Mouse (Mus musculus) liver, adult 2 months (tissue): ENCODE results near the gene Olfr1416. TPM values are rescaled to one million over a fixed set of nuclear protein-coding genes. Genes with fewer than 3 reads are reported as not detected.
A peak's percentile ranks its signal among the peaks of the same experiment; 100 is the strongest.
"Not testable (repeated sequence)": the region's sequence is repeated elsewhere in the genome, so short reads cannot be mapped to it uniquely, and the experiment has no call there.

Source experiments
- DNase-seq: peaks from one replicate; pipeline ENCODE4 v3.0.0-alpha.2; 2011; ENCODE audit warnings: low read depth, low spot score; ENCODE audit errors: extremely low read depth
- H3K27ac ChIP-seq: fragments of 200-500 bp; replicated peaks from 2 replicates; pipeline ENCODE4 v1.5.1; 2012; ENCODE audit warnings: low read depth, mild to moderate bottlenecking, control low read depth, inconsistent platforms, low read length; ENCODE audit not compliant: insufficient read depth
- H3K27me3 ChIP-seq: fragments of 200-500 bp; 2 replicates; pipeline ENCODE4 v1.6.1; 2012; ENCODE audit warnings: mild to moderate bottlenecking, moderate library complexity, low read length, inconsistent platforms; ENCODE audit not compliant: control insufficient read depth, insufficient read depth
- H3K36me3 ChIP-seq: fragments of 200-500 bp; 2 replicates; pipeline ENCODE4 v1.6.1; 2012; ENCODE audit warnings: low read length, inconsistent platforms; ENCODE audit not compliant: control insufficient read depth, insufficient read depth
- H3K4me1 ChIP-seq: fragments of 200-500 bp; 2 replicates; pipeline ENCODE4 v1.6.1; 2011; ENCODE audit warnings: low read length; ENCODE audit not compliant: control insufficient read depth, insufficient read depth
- H3K4me3 ChIP-seq: fragments of 200-500 bp; 2 replicates; pipeline ENCODE4 v1.5.1; 2011; ENCODE audit warnings: low read depth, mild to moderate bottlenecking, control low read depth, low read length, moderate library complexity; ENCODE audit not compliant: insufficient read depth
- H3K79me2 ChIP-seq: fragments of 200-500 bp; 2 replicates; pipeline ENCODE4 v1.6.1; 2012; ENCODE audit warnings: inconsistent platforms, mild to moderate bottlenecking, low read length, moderate library complexity; ENCODE audit not compliant: control insufficient read depth, insufficient read depth
- H3K9ac ChIP-seq: fragments of 200-500 bp; 2 replicates; pipeline ENCODE4 v1.6.1; 2012; ENCODE audit warnings: low read depth, mild to moderate bottlenecking, control low read depth, inconsistent platforms, low read length
- CTCF ChIP-seq: fragments of 200-500 bp; IDR thresholded peaks from 2 replicates; pipeline ENCODE4 v1.5.1; 2011; ENCODE audit warnings: low read depth, low read length, control low read depth
- POLR2A ChIP-seq: fragments of 200-500 bp; IDR thresholded peaks from 2 replicates; pipeline ENCODE4 v1.6.1; 2011; ENCODE audit warnings: low read length, control low read depth; ENCODE audit not compliant: insufficient read depth; ENCODE audit errors: extremely low read depth
- WGBS: fragments of 180-500 bp; shearing (Covaris S2); methylation state at CpG from one replicate; pipeline ENCODE4 v1.1.7; 2018; 5-methylcytosine and 5-hydroxymethylcytosine counted together
- polyA plus RNA-seq: library from polyadenylated mRNA; depleted of rRNA; stranded (reverse); fragments of >200 nt; gene quantifications from 2 replicates; pipeline ENCODE4 v1.2.3, GENCODE M21; 2012; rRNA removed
- total RNA-seq: library from RNA; depleted of rRNA; stranded (reverse); fragments of >200 nt; gene quantifications from 2 replicates; pipeline ENCODE4 v1.2.3, GENCODE M21; 2014; rRNA removed

The Olfr1416 gene
- total RNA-seq: not detected in 2 replicates
- polyA plus RNA-seq: not detected in 2 replicates

DNA sequence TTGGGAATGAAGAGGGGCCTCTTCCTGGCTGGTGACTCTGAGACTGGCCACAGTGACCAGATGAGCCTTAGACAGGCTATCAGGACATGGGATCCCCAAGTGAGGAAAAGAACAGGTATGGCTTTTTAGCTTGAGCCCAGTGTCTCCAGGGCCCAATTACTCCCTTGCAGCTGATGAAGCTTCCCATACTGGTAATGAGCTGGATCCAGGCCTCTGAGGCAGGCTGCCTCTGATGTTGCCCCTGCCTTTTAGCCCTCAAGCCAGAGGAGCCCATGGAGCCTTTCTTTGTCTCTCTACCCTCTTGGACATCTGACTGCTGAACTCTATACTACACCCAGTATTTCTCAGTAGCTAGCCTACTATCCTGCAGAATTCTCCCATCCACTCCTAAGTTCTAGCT is at the start of gene Olfr1416:
Olfr1416 (minus strand) TSS at position 101 of the 400 bp plus-strand sequence.
- no peak for TF ChIP-seq CTCF
- no peak for TF ChIP-seq POLR2A
- no peak within 1 kb of the TSS for H3K27ac ChIP-seq
- no peak within 1 kb of the TSS for H3K4me3 ChIP-seq
- no peak within 1 kb of the TSS for H3K9ac ChIP-seq
- no peaks in the 10 kb centered on the region for H3K36me3 ChIP-seq
- H3K27me3 ChIP-seq: no peaks in the 10 kb centered on the region
- H3K4me1 ChIP-seq: no peaks in the 10 kb centered on the region
- H3K79me2 ChIP-seq: no peaks in the 10 kb centered on the region
- DNase-seq: no peak

DNA sequence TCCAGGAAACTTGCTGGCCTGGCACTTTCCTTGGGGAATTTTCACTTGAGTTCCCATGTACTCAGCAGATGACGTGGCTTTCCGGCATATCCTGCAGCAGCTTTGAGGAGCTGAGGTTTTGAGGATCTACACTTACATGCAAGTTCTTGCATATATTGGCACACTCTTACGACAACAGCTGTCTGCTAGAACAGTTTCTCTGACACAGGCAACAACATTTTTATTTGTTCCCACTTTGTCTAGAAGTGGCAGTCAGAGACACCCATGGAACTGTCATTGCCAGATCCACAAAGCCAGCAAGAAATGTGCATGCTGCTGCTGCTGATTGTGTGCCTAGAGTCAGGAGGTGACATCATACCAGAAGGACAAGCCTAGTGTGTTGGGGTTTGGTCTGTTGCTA is 38.9 kb upstream of the Olfr1416 start:
- H3K79me2 ChIP-seq: no peaks in the 10 kb centered on the region
- H3K4me3 ChIP-seq: no peak overlapping the region
- TF ChIP-seq POLR2A: no peak
- no peak for TF ChIP-seq CTCF
- no peaks in the 10 kb centered on the region for H3K36me3 ChIP-seq
- 89% methylated on average over 3 of the region's 3 CpGs for whole genome bisulfite sequencing
- peaks cover 4% of the 10 kb centered on the region; the same call in 1 of the 2 replicates for H3K27me3 ChIP-seq
- H3K9ac ChIP-seq: no peak overlapping the region
- no peak for DNase-seq
- no peaks in the 10 kb centered on the region for H3K4me1 ChIP-seq
- no peak overlapping the region for H3K27ac ChIP-seq

GRCm38 (mm10) chr1:92521376-92521775 is 36.5 kb upstream of the Olfr1416 start:
- H3K27ac ChIP-seq: no peak overlapping the region
- H3K36me3 ChIP-seq: no peaks in the 10 kb centered on the region
- H3K4me1 ChIP-seq: no peaks in the 10 kb centered on the region
- WGBS: 18% methylated on average over 10 of the region's 10 CpGs
- DNase-seq: peak; percentile 17
- TF ChIP-seq CTCF: peak; percentile 55
- no peak for TF ChIP-seq POLR2A
- no peaks in the 10 kb centered on the region for H3K79me2 ChIP-seq
- H3K4me3 ChIP-seq: no peak overlapping the region
- no peak overlapping the region for H3K9ac ChIP-seq
- H3K27me3 ChIP-seq: peaks cover 4% of the 10 kb centered on the region; the same call in 1 of the 2 replicates

GRCm38 (mm10) chr1:92519046-92519445 is 34.1 kb upstream of the Olfr1416 start:
- no peaks in the 10 kb centered on the region for H3K79me2 ChIP-seq
- DNase-seq: no peak
- H3K4me3 ChIP-seq: no peak overlapping the region
- no peak overlapping the region for H3K9ac ChIP-seq
- H3K4me1 ChIP-seq: no peaks in the 10 kb centered on the region
- TF ChIP-seq CTCF (no peak), POLR2A (no peak)
- H3K27me3 ChIP-seq: no peaks in the 10 kb centered on the region
- H3K36me3 ChIP-seq: no peaks in the 10 kb centered on the region
- H3K27ac ChIP-seq: no peak overlapping the region
- WGBS: 70% methylated on average over 6 of the region's 6 CpGs

GRCm38 (mm10) chr1:92518561-92518960 is 33.6 kb upstream of the Olfr1416 start, which contains the start of gene Olfr1414:
TSS of gene Olfr1414 (minus strand) at chr1:92518661.
- H3K79me2 ChIP-seq: no peaks in the 10 kb centered on the region
- DNase-seq: no peak
- no peaks in the 10 kb centered on the region for H3K36me3 ChIP-seq
- H3K4me1 ChIP-seq: no peaks in the 10 kb centered on the region
- 81% methylated on average over 3 of the region's 3 CpGs for WGBS
- no peaks in the 10 kb centered on the region for H3K27me3 ChIP-seq
- H3K4me3 ChIP-seq: no peak within 1 kb of the TSS
- H3K27ac ChIP-seq: no peak within 1 kb of the TSS
- no peak within 1 kb of the TSS for H3K9ac ChIP-seq
- TF ChIP-seq CTCF (no peak), POLR2A (no peak)

DNA sequence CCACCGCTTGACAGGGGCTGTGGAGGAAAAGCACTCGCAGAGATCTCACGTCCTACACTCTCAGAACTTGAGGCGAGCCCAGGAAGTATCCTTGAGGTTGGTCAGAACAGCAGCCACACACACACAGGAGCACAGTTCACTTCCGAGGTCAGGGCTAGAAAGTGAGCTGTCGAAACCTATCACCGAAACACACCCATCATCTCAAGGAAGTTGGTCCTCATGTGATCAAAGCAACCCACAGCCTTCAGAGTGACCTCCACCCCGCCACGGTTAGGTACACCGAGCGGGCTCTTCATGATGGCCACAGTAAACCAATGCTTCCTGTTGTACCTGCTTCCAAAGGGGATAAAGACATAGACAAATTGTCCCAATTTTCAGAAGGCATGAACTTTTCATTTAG is 30.5 kb upstream of the Olfr1416 start:
- TF ChIP-seq CTCF (no peak), POLR2A (no peak)
- H3K36me3 ChIP-seq: no peaks in the 10 kb centered on the region
- H3K27ac ChIP-seq: no peak overlapping the region
- H3K79me2 ChIP-seq: no peaks in the 10 kb centered on the region
- WGBS: 73% methylated on average over 11 of the region's 11 CpGs
- H3K4me3 ChIP-seq: no peak overlapping the region
- H3K4me1 ChIP-seq: no peaks in the 10 kb centered on the region
- no peak overlapping the region for H3K9ac ChIP-seq
- H3K27me3 ChIP-seq: no peaks in the 10 kb centered on the region; the same call in 1 of the 2 replicates
- no peak for DNase-seq

DNA sequence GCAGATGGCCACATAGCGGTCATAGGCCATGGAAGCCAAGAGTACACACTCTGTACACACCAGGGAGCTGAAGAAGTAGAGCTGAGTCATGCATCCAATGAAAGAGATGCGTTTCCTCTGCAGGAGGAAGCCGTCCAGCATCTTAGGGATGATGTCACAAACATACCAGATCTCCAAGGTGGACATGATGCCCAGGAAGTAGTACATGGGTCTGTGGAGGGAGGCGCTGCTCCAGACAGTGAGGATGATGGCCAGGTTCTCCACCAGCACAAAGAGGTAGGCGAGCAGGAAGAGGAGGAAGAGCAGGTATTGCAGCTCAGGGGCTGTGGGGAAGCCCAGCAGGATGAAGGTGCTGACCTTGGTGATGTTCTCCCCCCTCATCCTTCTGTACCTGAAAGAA is 26.7 kb upstream of the Olfr1416 start:
- 84% methylated on average over 5 of the region's 5 CpGs for WGBS
- not testable (repeated sequence) for H3K4me1 ChIP-seq, H3K27me3 ChIP-seq, H3K4me3 ChIP-seq, H3K36me3 ChIP-seq, DNase-seq, H3K9ac ChIP-seq, H3K27ac ChIP-seq, H3K79me2 ChIP-seq
